Mouse (Mus musculus) liver, embryonic 14.5 days (tissue): Measurements from ENCODE around the gene Gm11564.

Source experiments
- CTCF ChIP-seq: IDR thresholded peaks from 2 replicates; pipeline ENCODE4 v1.5.1; 2016; ENCODE audit warnings: antibody characterized with exemption, low read depth, control low read depth
- EP300 ChIP-seq: IDR thresholded peaks from 2 replicates; pipeline ENCODE4 v1.6.1; 2016; ENCODE audit warnings: antibody characterized with exemption, low read depth

DNA sequence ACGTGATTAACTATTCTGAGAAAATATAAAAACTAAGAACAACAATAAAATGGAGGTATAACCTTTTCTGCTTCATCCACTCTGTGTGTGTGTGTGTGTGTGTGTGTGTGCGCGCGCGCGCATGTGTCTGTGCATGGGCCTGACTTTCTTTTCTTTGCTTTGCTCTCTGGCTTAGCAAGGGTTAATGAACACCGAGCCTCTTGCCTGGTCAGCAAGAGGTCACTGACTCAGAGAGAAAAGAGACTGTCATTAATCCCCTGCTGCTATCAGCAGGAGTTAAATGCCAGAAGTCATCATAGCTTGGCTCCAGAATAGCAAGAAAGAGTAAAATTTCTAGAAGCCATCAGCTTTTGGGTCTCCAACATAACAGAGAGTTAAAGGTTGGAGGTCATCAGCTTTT lies 37.1 kb downstream of the Gm11564 start:
- no peak for TF ChIP-seq CTCF
- TF ChIP-seq EP300 = no peak
